Mouse (Mus musculus) stomach, postnatal 0 days (tissue): ENCODE measurements around the gene Arfgap2.

ENCODE experiments used
- CTCF ChIP-seq: IDR thresholded peaks from 2 replicates; pipeline ENCODE4 v1.5.1; 2016; ENCODE audit warnings: antibody characterized with exemption, low read depth, mild to moderate bottlenecking, moderate library complexity
- EP300 ChIP-seq: optimal IDR thresholded peaks from 2 replicates; pipeline ENCODE3; 2016; ENCODE audit warnings: antibody characterized with exemption

DNA sequence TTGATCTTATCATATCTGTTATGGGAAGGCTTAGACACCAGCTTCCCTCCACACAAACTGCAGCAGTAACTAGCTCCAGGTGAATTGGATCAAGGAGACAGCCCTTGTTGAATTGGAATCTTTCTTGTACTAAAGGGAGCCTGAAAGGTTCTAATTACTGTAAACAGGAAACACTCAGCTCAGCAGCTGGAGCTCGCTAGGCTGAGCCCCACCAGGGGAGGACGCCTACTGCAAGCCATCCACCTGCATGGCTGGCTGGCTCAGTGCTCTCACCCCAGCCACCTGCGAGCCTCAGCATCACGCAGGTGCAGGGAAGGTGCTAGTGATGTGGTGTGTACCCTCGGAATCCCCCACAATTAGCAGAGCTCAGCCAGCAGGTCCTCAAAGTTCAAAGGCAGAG, 43.9 kb downstream of the Arfgap2 start:
- TF ChIP-seq CTCF (no peak), EP300 (no peak)
